Mouse (Mus musculus) heart, postnatal 0 days (tissue): ENCODE data around the gene Osbp2. TPM values are rescaled to one million over a fixed set of nuclear protein-coding genes. Genes with fewer than 3 reads are reported as not detected.

Source experiments
- ATAC-seq: fragments of 200-750 bp; cut with Nextera tagmentation; 2 replicates; pipeline ENCODE4 v1.8.0; 2017; ENCODE audit warnings: low read depth, moderate number of reproducible peaks, moderate library complexity; ENCODE audit not compliant: insufficient read depth
- DNase-seq: peaks from one replicate; pipeline ENCODE4 v3.0.0-alpha.2; 2016; ENCODE audit warnings: low spot score
- H3K27ac ChIP-seq: fragments of 300-500 bp; sonication (generic); 2 replicates; pipeline ENCODE4 v1.5.1; 2014; ENCODE audit warnings: low read depth, mild to moderate bottlenecking
- H3K27me3 ChIP-seq: fragments of 300-500 bp; sonication (generic); 2 replicates; pipeline ENCODE4 v1.6.1; 2014; ENCODE audit warnings: low read length, mixed read lengths; ENCODE audit not compliant: control insufficient read depth, insufficient read depth
- H3K36me3 ChIP-seq: fragments of 300-500 bp; sonication (generic); replicated peaks from 2 replicates; pipeline ENCODE4 v1.6.1; 2014; ENCODE audit warnings: low read length, mixed read lengths; ENCODE audit not compliant: control insufficient read depth, insufficient read depth
- H3K4me1 ChIP-seq: fragments of 300-500 bp; sonication (generic); 2 replicates; pipeline ENCODE4 v1.6.1; 2014; ENCODE audit warnings: antibody characterized with exemption; ENCODE audit not compliant: control insufficient read depth, insufficient read depth
- H3K4me2 ChIP-seq: fragments of 300-500 bp; sonication (generic); 2 replicates; pipeline ENCODE4 v1.6.1; 2014; ENCODE audit warnings: low read depth, mild to moderate bottlenecking, low read length, moderate library complexity
- H3K4me3 ChIP-seq: fragments of 300-500 bp; sonication (generic); 2 replicates; pipeline ENCODE4 v1.5.1; 2014; ENCODE audit warnings: low read depth, low read length
- H3K9ac ChIP-seq: fragments of 300-500 bp; sonication (generic); replicated peaks from 2 replicates; pipeline ENCODE4 v1.6.1; 2014; ENCODE audit warnings: low read depth, low read length, mixed read lengths
- H3K9me3 ChIP-seq: fragments of 300-500 bp; sonication (generic); replicated peaks from 2 replicates; pipeline ENCODE4 v1.6.1; 2016; ENCODE audit warnings: low read length; ENCODE audit not compliant: control insufficient read depth
- CTCF ChIP-seq: IDR thresholded peaks from 2 replicates; pipeline ENCODE4 v1.5.1; 2016; ENCODE audit warnings: antibody characterized with exemption, control low read depth, low read depth
- EP300 ChIP-seq: IDR thresholded peaks from 2 replicates; pipeline ENCODE4 v1.6.1; 2016; ENCODE audit warnings: antibody characterized with exemption, low read depth
- WGBS: fragments of 180-500 bp; shearing (Covaris S2); extraction: QIAGEN DNeasy Blood & Tissue Kit; methylation state at CpG from one replicate; pipeline ENCODE4 v1.1.7; 2014; 5-methylcytosine and 5-hydroxymethylcytosine counted together
- polyA plus RNA-seq: library from polyadenylated mRNA; unstranded; fragments of >200 nt; fragmentation: Nextera tagmentation; extraction: Ambion mirVana; gene quantifications from 2 replicates; pipeline ENCODE4 v1.2.1, GENCODE M21; 2015
- total RNA-seq: library from RNA; depleted of rRNA; stranded (reverse); fragments of >200 nt; gene quantifications from 2 replicates; pipeline ENCODE4 v1.2.3, GENCODE M21; 2014; ENCODE audit warnings: low replicate concordance

Gene Osbp2
- total and polyA plus RNA-seq, 2 experiments from 2014 or later, result 2.9 to 8.9 TPM

DNA sequence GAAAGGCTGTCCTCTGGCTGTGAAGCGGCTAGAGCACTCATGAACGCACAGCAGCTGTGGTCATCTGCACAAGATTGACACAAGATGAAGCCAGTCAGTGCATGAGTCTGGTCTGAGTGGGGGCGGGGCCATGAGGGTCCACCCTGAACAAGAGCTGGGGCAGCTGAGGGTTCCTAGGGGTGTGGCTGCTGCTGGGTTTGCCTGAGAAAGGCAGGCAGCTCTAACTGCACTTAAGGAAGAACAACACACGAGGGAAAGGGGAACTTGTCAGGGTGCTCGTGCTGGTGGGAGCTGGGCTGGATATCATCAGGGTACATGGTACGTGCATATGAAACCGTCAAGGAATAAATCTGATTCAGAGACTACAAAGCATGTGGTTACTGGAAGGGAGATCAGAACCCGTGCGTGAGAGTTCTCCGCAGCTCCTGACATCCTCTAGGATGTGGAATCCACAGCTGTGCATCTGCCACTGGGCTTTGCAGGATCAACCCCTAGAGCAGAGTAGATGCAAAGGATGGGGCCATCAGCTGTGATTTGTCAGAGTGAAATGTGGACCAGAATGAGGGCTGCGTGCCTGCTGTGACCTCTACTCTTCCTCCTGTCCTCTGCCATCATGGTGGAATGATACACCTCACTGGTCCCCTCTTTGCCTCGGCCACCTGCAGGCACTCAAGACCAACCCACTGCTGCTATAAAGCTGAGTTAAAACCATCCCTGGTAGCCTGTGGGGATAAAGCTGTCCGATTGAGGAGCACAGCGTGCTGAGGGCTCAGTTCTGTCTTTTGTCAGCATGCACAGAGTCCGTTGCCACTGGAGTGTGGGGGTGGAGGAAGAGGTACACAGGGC, 14.0 kb downstream of the Osbp2 start:
- ATAC-seq (no peak), DNase-seq (no peak)
- H3K36me3 ChIP-seq, result no peaks in the 10 kb centered on the region
- no peaks in the 10 kb centered on the region for H3K27me3 ChIP-seq
- WGBS, result 80% methylated on average over 15 of the region's 15 CpGs
- H3K4me1 ChIP-seq, result peaks cover 15% of the 10 kb centered on the region; the same call in 1 of the 2 replicates
- no peaks in the 10 kb centered on the region for H3K9me3 ChIP-seq
- no peak overlapping the region for H3K9ac ChIP-seq
- no peak overlapping the region for H3K27ac ChIP-seq
- no peak overlapping the region for H3K4me3 ChIP-seq
- no peak overlapping the region for H3K4me2 ChIP-seq
- no peak for TF ChIP-seq CTCF
- no peak for TF ChIP-seq EP300

- Histone ChIP-seq H3K36me3 (no peaks in the 10 kb centered on the region), H3K4me2 (no peak overlapping the region), H3K27me3 (no peaks in the 10 kb centered on the region), H3K27ac (no peak overlapping the region), H3K4me3 (no peak overlapping the region), H3K9me3 (no peaks in the 10 kb centered on the region), H3K9ac (no peak overlapping the region), H3K4me1 (peaks cover 22% of the 10 kb centered on the region; the same call in 1 of the 2 replicates)
- ATAC-seq (no peak), DNase-seq (no peak)
- 35% methylated on average over 2 of the region's 2 CpGs for WGBS
- TF ChIP-seq CTCF (no peak), EP300 (no peak)
Measured at GRCm38 (mm10) chr11:3846351-3846750, 17.4 kb downstream of the Osbp2 start.

GRCm38 (mm10) chr11:3843943-3844734, 19.6 kb downstream of the Osbp2 start:
- ATAC-seq (peak; percentile 75), DNase-seq (peak; percentile 54)
- H3K4me3 ChIP-seq, result no peak overlapping the region
- TF ChIP-seq CTCF (no peak), EP300 (peak; percentile 36; the same call in 1 of the 2 replicates)
- H3K27me3 ChIP-seq, result no peaks in the 10 kb centered on the region
- H3K9me3 ChIP-seq, result no peaks in the 10 kb centered on the region
- H3K36me3 ChIP-seq, result no peaks in the 10 kb centered on the region
- H3K27ac ChIP-seq, result peak overlapping the region; percentile 91
- H3K4me1 ChIP-seq, result peaks cover 22% of the 10 kb centered on the region; the same call in 1 of the 2 replicates
- H3K9ac ChIP-seq, result no peak overlapping the region
- 44% methylated on average over 17 of the region's 17 CpGs for WGBS
- no peak overlapping the region for H3K4me2 ChIP-seq

- Histone ChIP-seq H3K4me3 (no peak overlapping the region), H3K9ac (no peak overlapping the region), H3K4me2 (no peak overlapping the region), H3K9me3 (no peaks in the 10 kb centered on the region), H3K4me1 (no peaks in the 10 kb centered on the region), H3K27ac (no peak overlapping the region), H3K27me3 (no peaks in the 10 kb centered on the region), H3K36me3 (no peaks in the 10 kb centered on the region)
- TF ChIP-seq CTCF, result no peak
- TF ChIP-seq EP300, result no peak
- ATAC-seq (no peak), DNase-seq (no peak)
- WGBS, result 73% methylated on average over 4 of the region's 4 CpGs
Measured at GRCm38 (mm10) chr11:3835271-3835670, 28.4 kb downstream of the Osbp2 start.

- Histone ChIP-seq H3K4me2 (no peak overlapping the region), H3K4me1 (no peaks in the 10 kb centered on the region)
Measured at GRCm38 (mm10) chr11:3834421-3835098, 29.1 kb downstream of the Osbp2 start.

More at GRCm38 (mm10) chr11:3834421-3835098, 29.1 kb downstream of the Osbp2 start:
- no peak for TF ChIP-seq EP300
- TF ChIP-seq CTCF, result peak; percentile 67
- Histone ChIP-seq H3K36me3 (no peaks in the 10 kb centered on the region), H3K27ac (no peak overlapping the region), H3K9ac (no peak overlapping the region), H3K9me3 (no peaks in the 10 kb centered on the region), H3K27me3 (no peaks in the 10 kb centered on the region), H3K4me3 (no peak overlapping the region)
- DNase-seq (peak; percentile 23), ATAC-seq (peak; percentile 64)
- WGBS, result 45% methylated on average over 13 of the region's 13 CpGs
